22 mouse cellular contexts compared by ENCODE assay signal in the genomic region with DNA sequence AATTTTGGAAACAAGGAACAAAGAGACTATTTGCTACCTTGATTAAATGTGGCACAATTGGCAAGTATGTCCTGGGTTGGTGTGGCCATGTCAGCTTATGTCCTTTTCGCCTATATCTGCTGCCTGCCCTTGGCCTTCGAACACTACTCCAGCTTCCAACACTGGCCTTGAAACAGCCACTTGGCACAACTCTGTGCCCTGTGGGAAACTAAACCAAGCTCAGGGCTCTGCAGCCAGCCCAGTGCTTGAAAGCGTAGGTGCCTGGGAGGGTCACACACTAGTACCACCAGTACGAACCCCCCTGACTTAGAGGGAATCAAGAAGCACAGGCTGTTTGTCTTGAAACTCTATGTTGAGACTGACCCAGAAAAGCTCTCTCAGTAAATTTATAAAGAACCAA. TPM values are rescaled to one million over a fixed set of nuclear protein-coding genes. Genes with fewer than 3 reads are reported as not detected.
DNase-seq lines count a peak whose midpoint lies in the region; ATAC-seq lines count a peak whose summit lies in the region.
"Had no signal": no experiment of that assay in that cellular context is flagged by ENCODE, and none has a peak within 500 bp of the region (broad histone marks: within the 10 kb centered on the region; RNA-seq: fewer than 3 reads in every experiment).

No protein-coding gene starts in this region.

- no peaks in the 10 kb centered on the region for H3K9me3 ChIP-seq in hindbrain, embryonic 13.5 days
- no peaks in the 10 kb centered on the region for H3K9me3 ChIP-seq in hindbrain, embryonic 16.5 days (ENCODE audit: control insufficient read depth, low read length)
- H3K9me3 ChIP-seq: forebrain, embryonic 12.5 days; heart, embryonic 13.5 days; limb, embryonic 12.5 days; liver, embryonic 12.5 days; midbrain, embryonic 13.5 days had no signal

- DNase-seq in adrenal gland, adult 2 months = peak; percentile 79
- no peak for DNase-seq in adrenal gland, postnatal 4 days (ENCODE audit: low spot score in 2 of 2)
- DNase-seq in ovary, postnatal 36 days (ENCODE audit: low spot score) = peak; percentile 47
- no peak for DNase-seq in ovary, postnatal 14 days (ENCODE audit: low spot score)
- peak; percentile 42 for DNase-seq in testis, postnatal 14 days (ENCODE audit: low spot score)
- no peak for DNase-seq in heart, adult 9 months (ENCODE audit: low spot score in 2 of 2)
- DNase-seq: cerebellum, adult 18-20 months; kidney, postnatal 36 days; lung, embryonic 14.5 days; spleen, adult 18-20 months; thymus, adult 2 months had no signal

- no peaks in the 10 kb centered on the region for H3K27me3 ChIP-seq in hindbrain, embryonic 13.5 days
- no peaks in the 10 kb centered on the region for H3K27me3 ChIP-seq in hindbrain, embryonic 16.5 days (replicated peaks; ENCODE audit: control insufficient read depth, insufficient read depth, low read length)
- H3K27me3 ChIP-seq: forebrain, embryonic 12.5 days; heart, embryonic 13.5 days; limb, embryonic 12.5 days; liver, embryonic 12.5 days; midbrain, embryonic 13.5 days; Patski had no signal

- H3K27ac ChIP-seq in hindbrain, embryonic 13.5 days = no peak overlapping the region; the same call in 1 of the 2 replicates
- H3K27ac ChIP-seq in hindbrain, embryonic 16.5 days (ENCODE audit: low read depth, low read length) = no peak overlapping the region
- H3K27ac ChIP-seq: forebrain, embryonic 12.5 days; heart, embryonic 13.5 days; hindbrain, embryonic 14.5 days; limb, embryonic 12.5 days; liver, embryonic 12.5 days; midbrain, embryonic 13.5 days had no signal

- H3K9ac ChIP-seq in hindbrain, embryonic 13.5 days = no peak overlapping the region
- H3K9ac ChIP-seq in hindbrain, embryonic 16.5 days (ENCODE audit: low read depth, low read length) = no peak overlapping the region
- H3K9ac ChIP-seq: forebrain, embryonic 12.5 days; heart, embryonic 13.5 days; hindbrain, embryonic 14.5 days; limb, embryonic 12.5 days; liver, embryonic 12.5 days; lung, embryonic 14.5 days; midbrain, embryonic 13.5 days had no signal

- peaks cover 9% of the 10 kb centered on the region; the same call in 1 of the 2 replicates for H3K36me3 ChIP-seq in hindbrain, embryonic 13.5 days
- no peaks in the 10 kb centered on the region; the same call in 1 of the 2 replicates for H3K36me3 ChIP-seq in hindbrain, embryonic 16.5 days (ENCODE audit: control insufficient read depth, insufficient read depth, low read length)
- H3K36me3 ChIP-seq: forebrain, embryonic 12.5 days had no signal

- no peak for ATAC-seq in hindbrain, embryonic 13.5 days (ENCODE audit: low FRiP score)
- no peak for ATAC-seq in hindbrain, embryonic 16.5 days
- ATAC-seq: CD4-positive, CD25-positive, alpha-beta regulatory T cell, adult 4 months; intestine, embryonic 16.5 days; liver, embryonic 12.5 days; midbrain, embryonic 13.5 days; Patski had no signal

- 99% methylated on average over 4 of the region's 4 CpGs for WGBS in hindbrain, embryonic 13.5 days
- WGBS in hindbrain, embryonic 16.5 days = 89% methylated on average over 4 of the region's 4 CpGs

- no peak overlapping the region for H3K4me3 ChIP-seq in hindbrain, embryonic 13.5 days
- no peak overlapping the region for H3K4me3 ChIP-seq in hindbrain, embryonic 16.5 days (ENCODE audit: low read length)
- H3K4me3 ChIP-seq: forebrain, embryonic 12.5 days; heart, embryonic 13.5 days; limb, embryonic 12.5 days; liver, embryonic 12.5 days; midbrain, embryonic 13.5 days had no signal

- H3K4me2 ChIP-seq in hindbrain, embryonic 13.5 days = peak overlapping the region; percentile 6; the same call in 1 of the 2 replicates
- no peak overlapping the region for H3K4me2 ChIP-seq in hindbrain, embryonic 16.5 days (ENCODE audit: low read length)
- H3K4me2 ChIP-seq: forebrain, embryonic 12.5 days; heart, embryonic 13.5 days; limb, embryonic 12.5 days; liver, embryonic 12.5 days; lung, embryonic 14.5 days; midbrain, embryonic 13.5 days had no signal

- peaks cover 41% of the 10 kb centered on the region for H3K4me1 ChIP-seq in hindbrain, embryonic 13.5 days (replicated peaks)
- peaks cover 8% of the 10 kb centered on the region for H3K4me1 ChIP-seq in hindbrain, embryonic 16.5 days (ENCODE audit: control insufficient read depth, insufficient read depth, low read depth, low read length)

RNA-seq across cellular contexts. Expression of a gene that starts 3.0 kb away (rescaled TPM):
- 100 to 1,000 TPM; 112 to 168 TPM for total RNA-seq in adrenal gland, adult 2 months (2021)
- polyA plus RNA-seq in adrenal gland, adult 2 months (2012; rRNA removed) = 63.2 and 68.5 TPM in 2 replicates
- total RNA-seq in adrenal gland, postnatal 4 days (2021) = 100 to 1,000 TPM; 116 to 120 TPM
- 90.1 and 92.1 TPM in 2 replicates for polyA plus RNA-seq in hindbrain, embryonic 13.5 days (2015; fragmentation: Nextera tagmentation; extraction: Ambion mirVana)
- 72.2 and 75.8 TPM in 2 replicates for polyA plus RNA-seq in hindbrain, embryonic 16.5 days (2015; fragmentation: Nextera tagmentation; extraction: Ambion mirVana)

RNA-seq across cellular contexts. Expression of a gene that starts 35.2 kb away (rescaled TPM):
- total RNA-seq in adrenal gland, adult 2 months (2021) = 1 to 10 TPM in 1 of 2 experiments, under 1 TPM in 1; 0.24 to 1.5 TPM
- polyA plus RNA-seq in adrenal gland, adult 2 months (2012; rRNA removed) = not detected in 2 replicates
- total RNA-seq in adrenal gland, postnatal 4 days (2021) = under 1 TPM; 0.62 to 0.76 TPM
- 2.1 and 2.2 TPM in 2 replicates for polyA plus RNA-seq in hindbrain, embryonic 13.5 days (2015; fragmentation: Nextera tagmentation; extraction: Ambion mirVana)
- 1.5 and 1.7 TPM in 2 replicates for polyA plus RNA-seq in hindbrain, embryonic 16.5 days (2015; fragmentation: Nextera tagmentation; extraction: Ambion mirVana)
- polyA plus RNA-seq: CD4-positive, CD25-positive, alpha-beta regulatory T cell, adult 4 months; forebrain, embryonic 12.5 days; limb, embryonic 12.5 days; liver, embryonic 12.5 days; lung, embryonic 14.5 days; Patski; thymus, adult 2 months had no signal

Comparison
In these comparisons a context has a peak if more than half of its experiments do, and no peak if none do; other contexts are left out.
1. DNase-seq: peak in adrenal gland, adult 2 months (single experiment), ovary, postnatal 36 days (single experiment) and testis, postnatal 14 days (single experiment); none in adrenal gland, postnatal 4 days (0 of 2), ovary, postnatal 14 days (single experiment) and heart, adult 9 months (0 of 2).